Mouse (Mus musculus): Measurements from ENCODE around the gene Glyctk.

The Glyctk gene

DNA sequence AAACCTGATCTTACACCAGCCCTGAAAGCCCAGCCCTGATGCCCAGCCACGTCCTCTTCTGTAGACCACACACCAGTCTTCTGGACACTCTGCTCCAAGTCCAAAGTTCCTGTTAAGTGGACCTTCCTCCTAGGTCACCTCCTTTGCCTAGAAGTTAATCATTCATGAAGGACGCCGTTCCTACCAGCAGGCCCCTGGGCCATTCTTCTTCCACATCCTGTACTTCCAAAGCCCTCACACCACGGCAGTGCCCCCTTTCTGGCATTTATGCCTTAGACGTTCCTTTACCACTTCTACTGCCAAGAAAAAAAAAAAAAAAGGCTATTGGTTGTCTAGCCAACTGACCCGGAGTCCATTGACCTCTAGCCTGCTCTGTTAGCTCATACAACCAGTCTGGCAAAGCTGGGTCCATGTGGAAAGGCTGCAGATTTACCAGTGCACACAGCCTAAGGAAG, at the start of gene Glyctk:
Gene Glyctk (minus strand): TSS at position 102 of the 455 bp plus-strand sequence.
- in situ Hi-C loops (cut with MboI, MseI), result loop anchor here (25.0 kb wide), 1 partner anchor 1129 kb away; the partner anchor contains the start of genes Cish and Mapkapk3

DNA sequence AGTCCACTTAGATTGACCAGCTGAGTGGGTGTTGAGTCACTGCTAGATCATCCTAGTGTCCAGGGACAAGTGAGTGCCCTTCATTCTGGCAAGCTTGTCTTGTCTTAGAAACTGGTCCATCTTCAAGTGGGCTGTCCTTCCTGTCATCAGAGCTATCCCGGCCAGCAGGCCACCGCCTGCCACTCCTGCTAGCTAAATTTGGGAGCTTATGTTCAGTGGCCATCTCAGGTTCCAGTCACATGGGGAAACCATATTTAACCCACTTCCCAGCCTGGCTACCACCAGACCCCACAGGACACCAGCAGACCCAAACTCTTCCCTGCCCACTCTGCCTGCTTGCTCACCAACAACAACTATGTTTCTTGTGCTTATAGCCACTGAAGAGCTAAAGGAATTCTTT, 48.6 kb upstream of the Glyctk start:
- in situ Hi-C loops (cut with MboI, MseI), result no loop called here

DNA sequence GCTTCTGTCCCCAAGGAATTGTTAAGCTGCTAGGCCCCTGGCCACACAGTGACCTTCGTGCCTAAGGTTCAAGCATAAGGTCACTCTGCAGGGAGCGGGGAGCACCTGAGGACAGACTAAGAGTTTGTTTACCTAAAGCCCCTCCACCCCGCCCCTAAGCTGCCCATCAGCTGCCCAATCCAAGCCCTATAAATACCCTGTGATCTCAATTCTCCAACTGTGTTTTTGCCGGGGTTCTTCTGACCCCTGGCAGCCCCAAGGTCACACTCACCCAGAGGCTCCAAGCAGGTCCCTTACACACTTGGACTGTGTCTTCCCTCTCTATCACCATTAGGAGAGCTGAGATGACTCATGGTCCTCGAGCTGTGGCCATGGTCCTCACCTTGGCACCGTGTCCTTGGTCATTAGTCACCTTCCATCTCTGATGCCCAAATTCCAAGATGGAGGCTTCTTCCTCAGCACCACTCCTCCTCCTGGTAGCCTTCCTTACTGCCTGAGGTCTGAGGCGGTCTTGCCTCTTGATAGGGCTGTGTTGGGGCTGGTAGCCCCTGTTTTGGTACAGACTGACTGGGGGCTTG, 47.9 kb upstream of the Glyctk start:
- in situ Hi-C loops (cut with MboI, MseI), result no loop called here

DNA sequence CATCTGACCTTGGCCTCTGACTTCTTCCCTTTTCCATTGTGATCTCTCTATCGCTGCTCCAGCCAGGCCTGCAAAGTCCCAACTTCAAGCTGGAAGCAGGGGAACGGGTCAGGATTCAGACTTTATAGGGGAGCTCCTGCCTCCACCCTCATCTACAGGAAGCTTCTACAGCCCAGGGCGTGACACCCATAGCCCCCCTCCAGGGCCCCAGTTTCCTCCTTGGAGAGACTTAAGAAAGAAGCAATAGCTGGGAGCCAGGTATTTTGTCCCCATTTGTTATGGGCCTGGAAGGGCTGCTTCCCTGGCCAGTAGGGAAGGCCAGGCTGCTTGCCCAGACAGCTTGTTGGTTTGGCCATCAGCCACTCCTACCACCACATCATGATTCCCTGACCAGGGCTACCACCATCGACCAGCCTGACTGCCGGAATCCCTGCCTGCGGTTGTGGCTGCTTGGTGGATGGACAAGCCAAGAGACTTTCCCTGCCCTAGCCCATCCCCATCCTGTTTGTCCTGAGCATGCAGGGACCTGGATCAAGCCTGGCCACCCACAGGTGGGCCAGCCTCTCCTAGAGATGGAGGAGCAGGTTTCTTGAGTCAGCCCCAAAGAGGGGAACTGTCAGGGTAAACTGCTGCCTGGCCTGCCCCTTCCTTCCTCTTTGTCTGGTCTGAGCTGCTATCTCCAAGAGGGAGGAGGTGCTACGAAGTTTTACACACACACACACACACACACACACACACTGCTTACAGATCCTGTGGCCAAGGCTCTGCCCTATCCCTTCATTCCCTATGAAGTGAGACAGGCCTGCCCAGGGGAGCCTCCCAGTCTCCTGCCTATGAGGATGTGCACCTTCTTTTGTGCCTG, 46.3 kb upstream of the Glyctk start:
- in situ Hi-C loops (cut with MboI, MseI), result no loop called here

DNA sequence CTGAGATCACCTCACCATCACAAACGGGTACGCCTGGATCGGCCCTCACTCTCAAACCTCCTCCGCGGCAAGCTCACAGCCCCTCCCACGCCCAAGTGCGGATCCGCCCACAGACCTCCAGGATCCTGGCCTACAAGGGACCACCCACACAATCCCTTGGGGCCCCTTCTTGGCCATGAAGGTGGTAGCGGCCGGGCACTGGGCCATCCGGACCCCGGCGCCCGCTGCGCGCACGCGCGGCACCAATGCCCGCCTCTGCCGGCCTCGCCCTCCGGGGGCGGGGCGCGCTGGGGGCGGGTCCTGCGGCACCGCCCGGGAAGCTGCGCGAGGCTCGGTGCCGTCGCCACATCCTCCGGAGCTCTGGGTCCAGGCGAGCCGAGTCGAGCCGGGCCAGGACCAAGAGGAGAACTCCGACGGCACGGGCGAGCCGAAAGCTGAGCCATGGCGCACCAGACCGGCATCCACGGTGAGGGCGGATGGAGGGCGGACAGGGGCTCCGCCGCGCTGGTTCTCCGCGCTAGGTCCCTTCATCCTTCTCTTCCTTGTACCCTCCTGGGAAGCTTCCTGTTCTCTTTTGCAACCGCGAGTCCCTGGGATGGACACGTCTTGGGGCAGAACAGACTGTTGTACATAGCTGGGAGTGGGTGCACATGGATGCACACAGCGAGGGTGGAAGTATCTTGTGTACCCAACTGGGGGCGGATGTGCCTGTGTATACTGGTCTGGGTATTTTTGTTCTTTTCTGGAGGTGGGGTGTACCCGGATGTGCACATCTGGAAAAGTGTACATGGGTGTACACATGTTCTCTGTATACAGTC, 45.1 kb upstream of the Glyctk start, which contains the start of gene Twf2:
Gene Twf2 (plus strand): TSS at position 290 of the 818 bp plus-strand sequence.
- in situ Hi-C loops (cut with MboI, MseI), result no loop called here

DNA sequence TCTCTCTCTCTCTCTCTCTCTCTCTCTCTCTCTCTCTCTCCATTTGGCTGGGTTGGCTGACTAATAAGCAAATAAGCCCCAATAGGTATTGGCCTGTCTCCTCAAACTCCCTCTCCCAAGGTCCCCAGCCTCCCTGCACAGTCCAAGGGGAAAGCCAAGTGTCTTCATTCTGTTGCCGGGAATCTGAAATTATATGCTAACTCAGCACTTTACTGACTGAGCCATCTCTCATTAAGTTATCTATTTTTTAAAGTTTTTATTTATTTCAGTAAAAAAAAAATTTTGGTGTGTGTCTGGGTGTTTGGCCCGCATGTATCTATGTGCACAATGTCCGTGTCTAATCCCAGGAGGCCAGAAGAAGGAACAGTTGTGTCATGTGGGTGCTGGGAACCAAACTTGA, 44.0 kb upstream of the Glyctk start:
- in situ Hi-C loops (cut with MboI, MseI), result no loop called here

DNA sequence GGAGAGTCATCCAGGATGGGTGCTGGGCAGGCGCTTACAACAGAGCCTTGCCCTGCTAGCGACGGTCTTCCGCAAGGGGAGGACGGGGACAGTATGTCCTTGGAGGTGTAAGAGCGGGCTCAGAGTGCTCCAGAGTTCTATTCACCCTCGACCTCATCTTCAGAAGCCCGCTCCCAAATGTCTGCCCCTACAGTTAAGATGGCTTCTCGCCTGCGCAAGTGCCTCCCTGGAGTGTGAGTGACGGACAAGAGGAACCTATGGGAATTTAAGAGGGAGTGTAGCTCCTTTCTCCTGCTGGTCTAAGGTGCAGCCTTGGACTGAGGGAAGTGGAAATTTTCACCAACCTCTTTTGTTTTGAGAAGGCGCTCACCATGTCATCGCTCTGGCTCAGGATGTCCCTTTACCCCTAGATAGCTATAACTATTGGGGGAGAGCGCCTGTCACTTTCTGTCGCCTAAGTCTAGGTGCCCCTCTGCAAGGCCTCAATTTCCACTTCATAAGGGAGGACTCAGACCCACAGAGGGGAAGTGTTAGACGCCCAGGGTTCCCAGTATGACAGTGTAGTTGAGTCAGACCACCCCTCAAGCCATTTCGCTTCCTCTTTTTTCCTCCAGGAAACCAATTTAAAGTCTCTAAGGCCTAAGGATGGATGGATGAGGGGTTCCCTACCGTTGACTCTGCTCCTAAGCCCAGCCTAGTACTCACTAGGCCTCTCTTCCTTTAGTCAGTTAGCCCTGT, 41.8 kb upstream of the Glyctk start, which contains the start of gene Ppm1m:
Gene Ppm1m (minus strand): TSS at position 212 of the 738 bp plus-strand sequence.
- in situ Hi-C loops (cut with MboI, MseI), result loop anchor here (10.0 kb wide), 1 partner anchor 685 kb away; the partner anchor contains the start of gene Rbm15b

DNA sequence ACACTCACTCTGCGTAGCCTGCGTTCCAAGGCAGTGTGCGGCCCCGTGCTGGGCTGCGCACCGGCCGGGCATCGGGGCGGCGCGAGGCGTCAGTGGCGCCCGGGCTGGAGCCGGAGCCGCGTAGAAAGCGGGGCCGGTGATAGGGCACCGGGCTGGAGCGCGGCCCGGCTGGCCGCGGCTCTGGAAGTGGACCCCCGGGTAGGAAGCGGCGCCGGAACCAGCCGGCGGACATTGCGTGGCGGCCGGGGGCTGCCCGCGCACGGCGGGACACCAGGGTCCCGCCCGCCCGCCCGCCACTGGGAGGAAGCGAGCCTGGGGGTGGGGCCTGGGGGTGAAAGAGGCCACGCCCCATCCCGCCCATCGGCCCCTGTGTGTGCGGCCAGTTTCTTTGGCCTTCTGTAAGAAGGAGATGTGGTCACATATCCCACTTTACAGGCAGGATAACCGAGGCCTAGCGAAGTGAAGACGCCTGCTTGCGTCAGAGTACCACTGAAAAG, 41.1 kb upstream of the Glyctk start:
- in situ Hi-C loops (cut with MboI, MseI), result loop anchor here (10.0 kb wide), 1 partner anchor 686 kb away; the partner anchor contains the start of gene Rbm15b

DNA sequence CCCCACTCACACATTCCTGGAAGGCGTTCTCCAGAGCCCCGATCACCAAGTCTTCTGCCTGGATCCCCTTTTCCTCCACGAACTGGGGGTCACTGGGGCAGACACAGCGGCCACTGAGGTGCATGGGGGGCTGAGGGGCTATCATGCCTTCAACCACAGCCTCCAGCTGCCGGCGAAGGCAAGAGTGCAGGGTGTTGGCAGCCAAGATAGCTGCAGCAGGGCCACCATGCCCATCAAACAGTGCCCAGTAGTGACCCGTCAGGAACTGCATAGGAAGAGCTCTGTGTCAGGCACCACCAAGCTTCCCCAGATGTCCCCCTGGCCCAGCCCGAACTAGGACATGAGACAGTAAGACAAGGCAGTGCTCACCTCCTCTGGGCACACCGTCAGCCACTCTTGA, 39.8 kb upstream of the Glyctk start:
- in situ Hi-C loops (cut with MboI, MseI), result loop anchor here (10.0 kb wide), 1 partner anchor 687 kb away; the partner anchor contains the start of gene Rbm15b

DNA sequence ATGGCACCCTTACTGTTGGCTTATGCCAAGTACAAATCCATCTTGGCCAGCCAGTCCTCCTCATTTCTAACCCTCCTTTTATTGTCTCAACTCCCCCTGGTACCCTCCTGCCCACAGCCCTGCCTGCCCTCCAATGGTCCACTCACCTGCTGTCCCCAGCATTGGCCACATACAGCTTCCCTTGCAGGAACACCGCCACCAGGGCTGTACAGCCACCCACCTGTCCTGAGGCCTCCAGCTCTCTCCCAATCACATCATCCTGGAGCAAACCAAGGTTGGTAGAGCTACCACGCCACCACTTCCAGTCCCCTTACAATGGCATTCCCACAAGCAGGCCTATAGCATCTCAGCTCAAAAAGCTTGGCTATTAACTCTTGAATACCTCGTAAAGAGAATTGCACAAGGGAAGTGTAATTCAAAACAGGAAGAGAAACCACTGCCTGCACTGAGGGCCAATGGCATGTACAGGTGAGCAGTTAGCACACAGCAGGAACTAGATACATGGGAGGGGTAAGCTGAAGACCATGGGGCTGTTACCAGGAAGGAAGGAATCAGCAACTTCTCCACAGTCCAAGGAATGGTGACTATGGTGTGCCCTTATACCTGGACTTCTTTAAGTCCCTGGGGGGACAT, 39.3 kb upstream of the Glyctk start:
- in situ Hi-C loops (cut with MboI, MseI), result loop anchor here (10.0 kb wide), 1 partner anchor 688 kb away; the partner anchor contains the start of gene Rbm15b

DNA sequence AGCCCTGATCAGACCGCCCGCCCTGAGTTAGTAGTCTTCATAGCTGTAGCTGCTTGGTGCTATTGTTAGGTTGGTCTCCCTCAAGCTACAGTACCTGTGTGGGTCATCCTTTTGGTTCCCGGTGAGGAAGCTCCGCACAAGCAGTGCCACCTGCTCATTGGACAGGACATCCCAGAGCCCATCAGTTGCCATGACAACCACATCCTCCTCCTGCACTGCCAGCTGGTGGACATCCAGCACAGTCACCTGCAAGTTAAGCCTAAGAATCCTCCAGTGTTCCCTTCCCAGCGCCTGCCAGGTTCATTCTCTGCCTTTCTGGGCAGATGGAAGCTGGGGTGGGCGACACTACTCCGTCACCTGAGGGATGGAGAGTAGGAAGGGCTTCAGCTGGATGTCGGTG, 37.8 kb upstream of the Glyctk start:
- in situ Hi-C loops (cut with MboI, MseI), result loop anchor here (10.0 kb wide), 1 partner anchor 689 kb away; the partner anchor contains the start of gene Rbm15b

DNA sequence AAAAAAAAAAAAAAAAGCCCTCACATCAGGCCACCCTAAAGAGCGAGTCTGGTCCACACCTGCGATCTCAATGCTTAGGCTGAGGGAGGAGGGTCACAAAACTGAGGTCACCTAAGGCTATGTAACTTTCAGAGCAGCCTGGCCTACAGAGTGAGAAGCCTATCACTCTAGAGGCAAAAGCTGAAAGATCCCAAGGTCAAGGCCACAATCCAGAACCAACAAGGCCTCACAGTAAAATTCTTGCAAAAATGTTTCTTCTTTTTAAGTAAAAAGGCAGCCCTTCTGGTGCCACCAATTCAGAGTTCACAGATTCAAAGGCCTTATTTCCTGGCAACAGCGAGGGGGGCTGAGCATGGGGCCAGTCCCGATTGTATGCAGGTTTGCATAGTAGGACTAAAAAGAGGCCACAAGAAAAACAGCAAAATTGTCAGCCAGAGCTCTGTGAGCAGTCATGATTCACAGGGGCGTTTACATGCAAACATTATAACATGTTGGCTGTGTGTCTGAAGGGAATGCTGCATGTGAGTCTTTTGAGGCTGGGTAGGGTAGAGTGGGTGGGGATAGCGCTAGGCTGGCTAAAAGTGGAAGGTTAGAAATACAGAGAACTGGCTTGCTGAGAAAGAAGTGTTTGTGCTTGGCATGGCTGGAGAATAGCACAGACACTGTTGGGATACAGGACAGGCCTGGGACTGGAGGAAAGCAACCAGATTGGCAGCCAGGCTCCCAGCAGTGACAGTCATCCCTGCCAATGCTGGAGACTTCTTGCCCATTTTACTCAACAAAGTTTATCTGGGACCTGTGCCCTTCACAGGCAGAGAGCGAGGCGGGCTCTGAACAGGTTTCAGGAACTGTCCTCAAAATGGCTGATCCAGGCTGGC, 36.2 kb upstream of the Glyctk start:
- in situ Hi-C loops (cut with MboI, MseI), result loop anchor here (10.0 kb wide), 1 partner anchor 691 kb away; the partner anchor contains the start of gene Rbm15b

DNA sequence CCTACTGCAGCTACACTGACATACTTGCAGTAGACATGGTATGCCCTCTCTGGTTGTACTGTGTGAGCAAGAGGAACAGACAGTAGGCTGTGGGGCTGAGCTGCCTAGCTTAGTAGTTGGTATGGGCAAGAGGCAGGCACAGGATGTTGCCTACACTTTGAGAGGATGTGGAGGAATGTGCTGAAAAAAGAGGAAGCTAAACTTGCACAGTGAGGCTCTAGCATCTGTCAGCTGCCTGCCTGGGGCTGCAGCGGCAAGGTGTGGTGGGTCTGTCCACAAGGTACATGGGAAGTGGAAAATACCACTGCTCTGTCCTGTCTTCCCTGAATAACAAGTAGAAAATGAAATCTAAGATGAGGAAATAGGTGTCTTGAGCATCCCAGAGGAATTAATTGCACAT, 35.1 kb upstream of the Glyctk start:
- in situ Hi-C loops (cut with MboI, MseI), result loop anchor here (10.0 kb wide), 1 partner anchor 692 kb away; the partner anchor contains the start of gene Rbm15b

DNA sequence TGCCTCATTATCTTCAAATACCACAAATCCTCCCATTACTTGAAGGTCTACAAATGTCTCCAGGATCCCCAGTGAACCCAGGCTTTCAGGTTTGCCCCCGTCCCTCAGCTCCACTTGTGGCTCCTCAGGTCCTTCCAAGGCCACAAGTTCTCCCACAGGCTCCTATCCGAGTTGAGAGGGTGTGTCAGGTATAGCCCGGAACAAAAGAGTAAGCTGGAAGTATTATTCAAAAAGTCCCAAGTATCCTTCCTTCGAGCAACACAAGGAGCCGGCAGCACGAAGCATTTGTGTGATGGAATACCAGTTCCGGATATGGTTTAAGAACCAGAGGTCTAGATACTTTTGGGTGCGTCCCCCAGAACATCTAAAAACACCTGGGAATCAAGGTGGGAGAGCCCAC, 34.1 kb upstream of the Glyctk start:
- in situ Hi-C loops (cut with MboI, MseI), result loop anchor here (10.0 kb wide), 1 partner anchor 693 kb away; the partner anchor contains the start of gene Rbm15b

DNA sequence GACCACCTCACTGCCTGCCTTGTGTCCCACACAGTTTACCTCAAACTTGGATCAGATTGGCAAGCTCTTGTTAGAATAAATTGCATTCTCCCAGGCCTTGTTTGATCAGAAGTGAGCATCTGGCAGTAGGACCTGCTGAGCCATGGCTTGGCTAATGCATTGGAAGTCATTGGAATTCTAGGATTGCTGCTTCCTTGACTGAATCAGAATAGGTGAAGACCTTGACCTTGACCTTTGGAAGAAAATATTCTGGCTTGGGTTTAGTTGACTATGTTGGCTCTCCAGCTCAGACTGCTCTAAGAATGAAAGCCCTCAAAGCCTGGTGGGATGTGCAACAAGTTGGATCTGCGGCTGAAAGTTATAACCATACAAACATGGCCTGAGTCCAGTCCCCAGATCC, 33.4 kb upstream of the Glyctk start:
- in situ Hi-C loops (cut with MboI, MseI), result loop anchor here (10.0 kb wide), 1 partner anchor 693 kb away; the partner anchor contains the start of gene Rbm15b

DNA sequence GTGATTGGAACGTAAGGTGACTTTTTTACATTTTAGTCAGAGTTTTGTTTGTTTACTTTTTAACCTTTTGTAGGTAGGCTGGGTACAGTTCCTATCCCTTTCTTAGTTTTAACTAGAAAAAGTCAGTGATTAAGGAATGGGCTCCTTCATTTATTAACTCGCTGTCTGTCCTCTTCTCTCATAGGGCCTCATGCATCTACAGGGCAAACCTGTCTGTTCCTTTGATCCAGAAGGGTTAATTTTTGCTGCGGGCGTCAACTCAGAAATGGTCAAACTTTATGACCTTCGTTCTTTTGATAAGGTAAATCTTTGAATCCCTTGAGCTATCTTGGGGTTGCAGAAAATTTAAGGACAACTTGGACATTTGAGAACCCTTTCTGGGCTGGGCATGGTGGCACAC, 26.1 kb upstream of the Glyctk start:
- in situ Hi-C loops (cut with MboI, MseI), result no loop called here

DNA sequence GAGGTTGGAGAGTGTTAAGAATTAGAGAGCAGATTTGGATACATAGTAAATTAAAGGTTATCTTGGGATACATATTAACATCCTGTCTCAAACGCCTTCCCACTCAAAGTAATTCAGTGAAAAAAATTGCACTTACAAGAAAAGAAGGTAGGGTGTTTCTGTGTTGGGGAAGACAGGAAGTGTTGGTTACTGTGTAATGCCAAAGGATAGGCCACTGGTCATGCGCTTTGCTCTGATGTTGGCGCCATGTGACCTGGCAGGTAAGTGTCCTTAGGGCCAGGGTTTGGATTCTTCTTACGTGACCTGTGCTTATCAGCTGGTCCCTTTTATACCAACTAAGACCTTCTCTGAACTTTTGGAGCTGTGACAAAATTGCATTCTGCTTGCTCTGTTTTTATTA, 24.2 kb upstream of the Glyctk start:
- in situ Hi-C loops (cut with MboI, MseI), result no loop called here

DNA sequence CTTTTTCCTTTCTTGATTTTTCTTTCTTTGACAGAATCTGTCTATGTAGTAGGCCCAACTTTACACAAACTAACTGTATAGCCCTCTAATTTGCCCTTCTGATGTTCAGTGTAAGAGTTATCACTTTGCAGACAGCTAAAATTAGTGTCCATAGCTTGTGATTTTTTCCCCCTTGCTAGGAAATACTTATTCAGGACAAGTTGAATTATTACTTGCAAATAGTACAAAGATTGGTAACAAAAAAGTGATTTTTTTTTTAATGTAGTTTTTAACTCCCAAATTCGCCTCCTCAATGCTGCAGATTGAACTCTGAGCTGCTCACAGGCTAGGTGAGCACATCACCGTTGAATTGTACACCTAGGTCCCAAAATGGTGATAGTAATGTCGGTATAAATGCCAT, 22.0 kb upstream of the Glyctk start:
- in situ Hi-C loops (cut with MboI, MseI), result no loop called here

DNA sequence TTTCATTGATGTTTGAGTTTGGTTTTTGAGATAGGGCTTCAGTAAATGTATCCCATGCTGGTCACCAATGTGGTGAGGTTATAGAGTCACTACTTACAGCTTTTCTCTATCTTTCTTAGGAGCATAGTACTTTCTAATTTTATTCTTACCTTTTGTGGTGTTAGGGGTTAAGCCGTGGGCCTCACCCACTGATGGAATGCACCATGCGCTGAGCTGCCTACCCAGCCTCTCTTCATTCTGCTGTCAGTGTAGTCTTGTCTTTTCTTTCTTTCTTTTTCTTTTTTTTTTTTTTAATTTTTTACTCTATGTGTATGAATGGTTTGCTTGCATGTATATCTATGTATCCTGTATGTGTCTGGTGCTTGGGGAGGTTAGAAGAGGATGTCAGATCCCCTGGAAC, 21.5 kb upstream of the Glyctk start:
- in situ Hi-C loops (cut with MboI, MseI), result no loop called here

Measured in regulatory T cell (primary cell).